Mouse (Mus musculus): ENCODE measurements around the gene Efcab6. TPM values are rescaled to one million over a fixed set of nuclear protein-coding genes. Genes with fewer than 3 reads are reported as not detected.

The Efcab6 gene
- total and polyA plus RNA-seq, 3 experiments: not detected

DNA sequence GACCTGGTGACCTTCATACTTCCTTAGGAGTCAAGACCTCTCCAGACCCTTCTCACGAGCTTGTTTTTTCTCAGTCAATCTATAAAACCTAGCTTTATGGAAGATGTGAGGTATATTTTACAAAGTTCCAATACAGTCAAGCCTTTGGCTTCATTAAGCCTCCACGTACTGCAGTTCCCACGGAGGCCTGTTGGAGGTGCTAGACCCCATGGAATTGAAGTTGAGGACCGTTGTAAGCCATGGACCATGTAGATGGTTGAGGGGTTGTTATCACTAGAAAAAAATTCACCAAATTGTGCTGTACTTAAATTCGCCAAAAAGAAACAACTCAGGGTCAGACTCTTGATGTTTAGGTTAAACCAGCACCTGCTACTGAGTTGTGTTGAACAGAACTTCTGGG lies 9.1 kb downstream of the Efcab6 start:
- H3K36me3 ChIP-seq (replicated peaks in 1 of 2; ENCODE audit: control insufficient read depth in 1 of 2, insufficient read depth in 1 of 2, low read length in 1 of 2): no peaks in the 10 kb centered on the region

GRCm38 (mm10) chr15:84053859-84054258 lies 11.3 kb downstream of the Efcab6 start:
- no peaks in the 10 kb centered on the region for H3K4me1 ChIP-seq (ENCODE audit: control insufficient read depth in 1 of 2, insufficient read depth in 2 of 2)
- TF ChIP-seq SMC3 (IDR thresholded peaks at IDR 0.05; ENCODE audit: low read depth, low read length): peak; percentile 73
- peak; percentile 93 for TF ChIP-seq RAD21 (IDR thresholded peaks at IDR 0.05; ENCODE audit: low read depth, low read length)
- peak; percentile 32; the same call in 1 of the 2 replicates for TF ChIP-seq NELFE (IDR thresholded peaks at IDR 0.05; ENCODE audit: low read depth, low read length)
- TF ChIP-seq SIN3A (IDR thresholded peaks at IDR 0.05; ENCODE audit: low read length): no peak
- TF ChIP-seq CTCF (conservative IDR thresholded peaks at IDR 0.05 in 1 of 2, IDR thresholded peaks at IDR 0.05 in 1 of 2; ENCODE audit: low read depth in 2 of 2, low read length in 2 of 2): peak; percentile 50 to 91
- dilution Hi-C loops (cut with MboI; ENCODE audit: extremely low pct_ligation_motif_present, extremely low pct_unique_long_range_greater_than_20kb, low sequenced_read_pairs) (no loop called here), in situ Hi-C loops (cut with MboI; ENCODE audit: low pct_ligation_motif_present, low pct_unique_long_range_greater_than_20kb, low sequenced_read_pairs) (loop anchor here (10.0 kb wide), 1 partner anchor 199 kb away; no protein-coding TSS in a partner anchor)
- H3K27me3 ChIP-seq (replicated peaks): peaks cover 54% of the 10 kb centered on the region
- DNase-seq (ENCODE audit: extremely low read depth): peak; percentile 45
- H3K79me2 ChIP-seq (replicated peaks; ENCODE audit: control insufficient read depth, extremely low read depth, insufficient read depth, poor library complexity, severe bottlenecking): no peaks in the 10 kb centered on the region
- H3K9me3 ChIP-seq (replicated peaks; ENCODE audit: low read length): no peaks in the 10 kb centered on the region
- H3K36me3 ChIP-seq (replicated peaks in 1 of 2; ENCODE audit: control insufficient read depth in 1 of 2, insufficient read depth in 1 of 2, low read length in 1 of 2): no peaks in the 10 kb centered on the region
- H3K4me2 ChIP-seq (ENCODE audit: insufficient read depth, low read depth, poor library complexity, severe bottlenecking): no peak overlapping the region
- H3K4me3 ChIP-seq (replicated peaks in 1 of 3; ENCODE audit: low read depth in 2 of 3, low read length in 2 of 3, poor library complexity in 1 of 3): no peak overlapping the region
- H3K27ac ChIP-seq (ENCODE audit: insufficient read depth, low read depth): no peak overlapping the region
- no peak overlapping the region for H3K9ac ChIP-seq (ENCODE audit: insufficient read depth, low read depth)

More for the DNA sequence above, 9.1 kb downstream of the Efcab6 start:
- dilution Hi-C loops (cut with MboI; ENCODE audit: extremely low pct_ligation_motif_present, extremely low pct_unique_long_range_greater_than_20kb, low sequenced_read_pairs): no loop called here
- H3K27ac ChIP-seq (ENCODE audit: insufficient read depth, low read depth): no peak overlapping the region
- H3K9ac ChIP-seq (ENCODE audit: insufficient read depth, low read depth): no peak overlapping the region
- H3K4me1 ChIP-seq (ENCODE audit: control insufficient read depth in 1 of 2, insufficient read depth in 2 of 2): no peaks in the 10 kb centered on the region
- H3K27me3 ChIP-seq (replicated peaks): peaks cover 60% of the 10 kb centered on the region
- no peak for TF ChIP-seq POLR2A (IDR thresholded peaks at IDR 0.05; ENCODE audit: low read depth, low read length)
- no peak for TF ChIP-seq GABPA (IDR thresholded peaks at IDR 0.05; ENCODE audit: insufficient replicate concordance, low read depth, low read length)
- TF ChIP-seq KAT2A (IDR thresholded peaks at IDR 0.05; ENCODE audit: insufficient replicate concordance, low read length): no peak
- TF ChIP-seq CTCF (conservative IDR thresholded peaks at IDR 0.05 in 1 of 2, IDR thresholded peaks at IDR 0.05 in 1 of 2; ENCODE audit: low read depth in 2 of 2, low read length in 2 of 2): peak in 1 of 2 experiments; percentile 57; a peak in 2 of 4 replicates
- TF ChIP-seq MAZ (IDR thresholded peaks at IDR 0.05; ENCODE audit: low read depth, low read length): no peak
- no peak for TF ChIP-seq EP300 (IDR thresholded peaks at IDR 0.05; ENCODE audit: low read length)
- TF ChIP-seq NELFE (IDR thresholded peaks at IDR 0.05; ENCODE audit: low read depth, low read length): no peak
- TF ChIP-seq RCOR1 (conservative IDR thresholded peaks at IDR 0.05; ENCODE audit: low read depth, low read length): no peak
- TF ChIP-seq MXI1 (IDR thresholded peaks at IDR 0.05; ENCODE audit: low read depth, low read length): no peak
- TF ChIP-seq E2F4 (IDR thresholded peaks at IDR 0.05; ENCODE audit: insufficient replicate concordance, low read depth, low read length): no peak
- TF ChIP-seq NRF1 (IDR thresholded peaks at IDR 0.05; ENCODE audit: low read depth, low read length): no peak
- no peak for TF ChIP-seq MYC (IDR thresholded peaks at IDR 0.05; ENCODE audit: low read depth, low read length)
- TF ChIP-seq CHD1 (IDR thresholded peaks at IDR 0.05; ENCODE audit: low read depth, low read length): no peak
- TF ChIP-seq RAD21 (IDR thresholded peaks at IDR 0.05; ENCODE audit: low read depth, low read length): peak; percentile 37
- TF ChIP-seq MAX (IDR thresholded peaks at IDR 0.05; ENCODE audit: low read length): no peak
- no peak for TF ChIP-seq USF2 (conservative IDR thresholded peaks at IDR 0.05; ENCODE audit: low read depth, low read length)
- TF ChIP-seq HCFC1 (IDR thresholded peaks at IDR 0.05; ENCODE audit: low read depth, low read length): no peak
- in situ Hi-C loops (cut with MboI; ENCODE audit: low pct_ligation_motif_present, low pct_unique_long_range_greater_than_20kb, low sequenced_read_pairs): loop anchor here (10.0 kb wide), 1 partner anchor 201 kb away; no protein-coding TSS in a partner anchor
- no peak overlapping the region for H3K4me3 ChIP-seq (replicated peaks in 1 of 3; ENCODE audit: low read depth in 2 of 3, low read length in 2 of 3, poor library complexity in 1 of 3)
- no peak for DNase-seq (ENCODE audit: extremely low read depth)
- H3K4me2 ChIP-seq (ENCODE audit: insufficient read depth, low read depth, poor library complexity, severe bottlenecking): no peak overlapping the region
- no peaks in the 10 kb centered on the region for H3K9me3 ChIP-seq (replicated peaks; ENCODE audit: low read length)
- no peaks in the 10 kb centered on the region for H3K79me2 ChIP-seq (replicated peaks; ENCODE audit: control insufficient read depth, extremely low read depth, insufficient read depth, poor library complexity, severe bottlenecking)
